Mouse (Mus musculus) brain, embryonic 14.5 days (tissue): Measurements from ENCODE around the gene Fam104a.

Experiments used
- CTCF ChIP-seq: fragments of 200-500 bp; IDR thresholded peaks from 2 replicates; pipeline ENCODE4 v1.5.1; 2012; ENCODE audit warnings: inconsistent platforms, mild to moderate bottlenecking, moderate library complexity, borderline replicate concordance; ENCODE audit not compliant: insufficient read depth, insufficient read length; ENCODE audit errors: extremely low read depth
- POLR2A ChIP-seq: fragments of 200-500 bp; IDR thresholded peaks from 2 replicates; pipeline ENCODE4 v1.6.1; 2012; ENCODE audit warnings: mild to moderate bottlenecking, inconsistent platforms, borderline replicate concordance; ENCODE audit not compliant: poor library complexity, insufficient read depth, insufficient read length, severe bottlenecking; ENCODE audit errors: extremely low read depth

GRCm38 (mm10) chr11:113667122-113667521, 16.8 kb downstream of the Fam104a start:
- TF ChIP-seq CTCF = no peak
- TF ChIP-seq POLR2A = no peak
